Mouse (Mus musculus): ENCODE measurements around the gene Prpf4b. TPM values are rescaled to one million over a fixed set of nuclear protein-coding genes. Genes with fewer than 3 reads are reported as not detected.
A peak's percentile ranks its signal among the peaks of the same experiment; 100 is the strongest.
"Not testable (repeated sequence)": the region's sequence is repeated elsewhere in the genome, so short reads cannot be mapped to it uniquely, and the experiment has no call there.

Gene Prpf4b
- polyA plus RNA-seq, 1 experiment: 44.8 TPM

- no peak overlapping the region for H3K27ac ChIP-seq (replicated peaks; ENCODE audit: low read depth, low read length)
Observed at GRCm38 (mm10) chr13:34876481-34876880, 1.4 kb downstream of the Prpf4b start.

GRCm38 (mm10) chr13:34892871-34893270, 17.8 kb downstream of the Prpf4b start:
- H3K4me1 ChIP-seq (ENCODE audit: control insufficient read depth, insufficient read depth, insufficient read length, low read length): no peaks in the 10 kb centered on the region

More at GRCm38 (mm10) chr13:34876481-34876880, 1.4 kb downstream of the Prpf4b start:
- Histone ChIP-seq H3K4me1 (ENCODE audit: control insufficient read depth, insufficient read depth, insufficient read length, low read length) (peaks cover 5% of the 10 kb centered on the region; the same call in 1 of the 2 replicates), H3K4me3 (ENCODE audit: insufficient read depth, low read depth, low read length) (peak overlapping the region; percentile 87)

DNA sequence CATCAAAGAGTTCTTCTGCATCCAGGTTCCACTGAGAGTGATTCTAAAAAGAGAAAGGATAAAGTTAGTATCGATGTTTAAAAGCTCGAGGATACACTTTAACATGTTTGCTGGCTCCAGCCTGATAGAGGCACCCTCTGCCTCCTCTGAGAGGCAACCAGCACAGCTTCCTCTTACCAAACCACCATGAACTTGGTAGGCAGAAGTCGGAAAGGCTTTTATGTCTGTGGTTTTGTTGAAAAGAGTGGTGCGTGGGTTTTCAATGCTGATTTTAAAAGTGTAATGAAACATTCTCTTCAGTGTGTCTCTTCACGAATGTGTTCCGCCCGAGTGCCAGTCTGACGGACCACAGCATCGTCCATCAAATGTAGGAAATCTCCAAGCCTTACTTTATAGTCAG, 39.5 kb downstream of the Prpf4b start:
- Histone ChIP-seq H3K4me3 (ENCODE audit: insufficient read depth, low read depth, low read length) (no peak overlapping the region), H3K4me1 (ENCODE audit: control insufficient read depth, insufficient read depth, insufficient read length, low read length) (0 out of 2 replicates have a peak, but pooled peaks cover 3% of the 10 kb centered on the region)

More at GRCm38 (mm10) chr13:34892871-34893270, 17.8 kb downstream of the Prpf4b start:
- Histone ChIP-seq H3K4me3 (ENCODE audit: insufficient read depth, low read depth, low read length) (no peak overlapping the region), H3K27ac (replicated peaks; ENCODE audit: low read depth, low read length) (no peak overlapping the region)

GRCm38 (mm10) chr13:34916520-34917167, 41.5 kb downstream of the Prpf4b start:
- 0 out of 2 replicates have a peak, but pooled peaks cover 3% of the 10 kb centered on the region for H3K4me1 ChIP-seq (ENCODE audit: control insufficient read depth, insufficient read depth, insufficient read length, low read length)
- H3K4me3 ChIP-seq (ENCODE audit: insufficient read depth, low read depth, low read length): peak overlapping the region; percentile 56
- no peak overlapping the region for H3K27ac ChIP-seq (replicated peaks; ENCODE audit: low read depth, low read length)

More for the DNA sequence above, 39.5 kb downstream of the Prpf4b start:
- no peak overlapping the region for H3K27ac ChIP-seq (replicated peaks; ENCODE audit: low read depth, low read length)

GRCm38 (mm10) chr13:34924210-34924609, 49.1 kb downstream of the Prpf4b start, which contains the start of the genes Fam217a and 4933417A18Rik:
Gene Fam217a (minus strand): TSS chr13:34924310.
Gene 4933417A18Rik (plus strand): TSS chr13:34924409.
- no peaks in the 10 kb centered on the region for H3K4me1 ChIP-seq (ENCODE audit: control insufficient read depth, insufficient read depth, insufficient read length, low read length)
- H3K4me3 ChIP-seq (ENCODE audit: insufficient read depth, low read depth, low read length): no peak within 1 kb of the TSS
- H3K27ac ChIP-seq (replicated peaks; ENCODE audit: low read depth, low read length): no peak within 1 kb of the TSS

- no peak overlapping the region for H3K27ac ChIP-seq (replicated peaks; ENCODE audit: low read depth, low read length)
Observed at GRCm38 (mm10) chr13:34934931-34935644, 60.0 kb downstream of the Prpf4b start.

GRCm38 (mm10) chr13:34942370-34942769, 67.3 kb downstream of the Prpf4b start:
- Histone ChIP-seq H3K4me1 (ENCODE audit: control insufficient read depth, insufficient read depth, insufficient read length, low read length) (no peaks in the 10 kb centered on the region), H3K27ac (replicated peaks; ENCODE audit: low read depth, low read length) (no peak overlapping the region), H3K4me3 (ENCODE audit: insufficient read depth, low read depth, low read length) (no peak overlapping the region)

More at GRCm38 (mm10) chr13:34934931-34935644, 60.0 kb downstream of the Prpf4b start:
- Histone ChIP-seq H3K4me1 (ENCODE audit: control insufficient read depth, insufficient read depth, insufficient read length, low read length) (no peaks in the 10 kb centered on the region), H3K4me3 (ENCODE audit: insufficient read depth, low read depth, low read length) (no peak overlapping the region)

DNA sequence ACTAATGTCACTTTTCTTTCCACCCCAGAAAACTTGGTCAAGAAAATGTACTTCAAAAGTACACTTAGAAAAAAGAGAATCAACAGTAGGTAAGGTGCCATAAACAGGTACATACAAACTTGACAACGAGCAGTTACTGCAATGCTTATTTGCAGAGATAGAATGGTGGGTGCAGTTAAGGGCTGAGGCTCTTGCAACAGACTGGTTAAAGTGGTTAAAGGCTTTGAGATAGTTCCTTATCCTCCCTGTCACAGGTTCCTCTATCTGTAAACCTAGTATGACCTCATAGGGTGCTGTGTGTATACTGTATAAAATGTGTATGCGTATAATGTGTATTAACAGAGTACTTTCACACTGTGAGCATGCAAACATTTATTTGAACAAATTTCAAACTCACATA, 76.3 kb downstream of the Prpf4b start:
- not testable (repeated sequence) for H3K4me1 ChIP-seq (ENCODE audit: control insufficient read depth, insufficient read depth, insufficient read length, low read length); H3K27ac ChIP-seq (replicated peaks; ENCODE audit: low read depth, low read length); H3K4me3 ChIP-seq (ENCODE audit: insufficient read depth, low read depth, low read length)

Other genes starting within 250 kb of the Prpf4b start
- 10.1 and 12.9 TPM in 2 replicates for gene Pxdc1, start 221.8 kb upstream of the Prpf4b start, polyA plus RNA-seq (2012; ENCODE audit: insufficient read depth, insufficient read length, missing spikeins)
- not detected in 2 replicates for gene Fam50b, start 140.5 kb upstream of the Prpf4b start, polyA plus RNA-seq (2012; ENCODE audit: insufficient read depth, insufficient read length, missing spikeins)
- 2.7 and 4.6 TPM in 2 replicates for gene Fam217a, start 49.0 kb downstream of the Prpf4b start, polyA plus RNA-seq (2012; ENCODE audit: insufficient read depth, insufficient read length, missing spikeins)
- gene 4933417A18Rik, start 49.1 kb downstream of the Prpf4b start, polyA plus RNA-seq (2012; ENCODE audit: insufficient read depth, insufficient read length, missing spikeins): not detected in 2 replicates
- gene Eci3, start 88.5 kb downstream of the Prpf4b start, polyA plus RNA-seq (2012; ENCODE audit: insufficient read depth, insufficient read length, missing spikeins): 27.8 and 29.8 TPM in 2 replicates
- gene Eci2, start 151.8 kb downstream of the Prpf4b start, polyA plus RNA-seq (2012; ENCODE audit: insufficient read depth, insufficient read length, missing spikeins): 255 and 275 TPM in 2 replicates